Mouse (Mus musculus): ENCODE measurements around the gene Hoxc12. TPM values are rescaled to one million over a fixed set of nuclear protein-coding genes. Genes with fewer than 3 reads are reported as not detected.

Hoxc12 gene
- polyA plus RNA-seq, 1 experiment from 2014 or later, result 2.8 TPM

DNA sequence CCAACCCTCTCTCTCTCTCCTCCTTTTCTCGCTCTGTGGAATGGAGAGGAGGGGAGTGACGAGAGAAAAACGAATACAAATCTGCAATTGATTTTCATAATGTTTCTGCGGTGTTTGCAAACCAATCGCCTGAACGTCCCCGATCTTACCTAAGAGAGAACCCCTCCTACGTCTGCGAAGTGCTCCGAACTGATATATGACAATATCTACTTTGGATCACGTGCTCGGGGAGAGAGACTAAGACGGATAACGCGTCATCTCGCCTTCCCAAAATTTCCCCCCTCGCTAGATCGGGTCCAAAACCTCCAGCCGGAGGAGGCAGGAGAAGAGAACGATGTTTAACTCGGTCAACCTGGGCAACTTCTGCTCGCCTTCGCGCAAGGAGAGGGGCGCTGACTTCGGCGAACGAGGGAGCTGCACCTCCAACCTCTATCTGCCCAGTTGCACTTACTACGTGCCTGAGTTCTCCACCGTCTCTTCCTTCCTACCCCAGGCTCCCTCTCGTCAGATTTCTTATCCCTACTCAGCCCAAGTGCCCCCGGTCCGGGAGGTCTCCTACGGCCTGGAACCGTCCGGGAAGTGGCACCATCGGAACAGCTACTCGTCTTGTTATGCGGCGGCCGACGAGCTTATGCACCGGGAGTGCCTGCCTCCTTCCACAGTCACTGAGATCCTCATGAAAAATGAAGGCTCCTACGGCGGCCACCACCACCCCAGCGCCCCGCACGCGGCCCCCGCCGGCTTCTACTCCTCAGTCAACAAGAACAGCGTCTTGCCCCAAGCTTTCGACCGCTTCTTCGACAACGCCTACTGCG lies 17.8 kb downstream of the Hoxc12 start, which contains the start of gene Hoxc11:
TSS of gene Hoxc11 (plus strand) at position 236 of the 815 bp plus-strand sequence.
- ATAC-seq (ENCODE audit: insufficient number of reproducible peaks, insufficient read depth, low FRiP score, low TSS enrichment, low read depth), result no peak
- H3K4me2 ChIP-seq, result peak within 1 kb of the TSS; percentile 60
- WGBS, result under 1% methylated on average over 56 of the region's 57 CpGs
- H3K9ac ChIP-seq (replicated peaks), result peak within 1 kb of the TSS; percentile 81
- no peaks in the 10 kb centered on the region for H3K9me3 ChIP-seq
- peak within 1 kb of the TSS; percentile 89 for H3K27ac ChIP-seq
- H3K4me1 ChIP-seq (replicated peaks), result peaks cover 68% of the 10 kb centered on the region
- H3K27me3 ChIP-seq, result peaks cover 87% of the 10 kb centered on the region
- no peaks in the 10 kb centered on the region for H3K36me3 ChIP-seq
- H3K4me3 ChIP-seq (replicated peaks), result peak within 1 kb of the TSS; percentile 55

DNA sequence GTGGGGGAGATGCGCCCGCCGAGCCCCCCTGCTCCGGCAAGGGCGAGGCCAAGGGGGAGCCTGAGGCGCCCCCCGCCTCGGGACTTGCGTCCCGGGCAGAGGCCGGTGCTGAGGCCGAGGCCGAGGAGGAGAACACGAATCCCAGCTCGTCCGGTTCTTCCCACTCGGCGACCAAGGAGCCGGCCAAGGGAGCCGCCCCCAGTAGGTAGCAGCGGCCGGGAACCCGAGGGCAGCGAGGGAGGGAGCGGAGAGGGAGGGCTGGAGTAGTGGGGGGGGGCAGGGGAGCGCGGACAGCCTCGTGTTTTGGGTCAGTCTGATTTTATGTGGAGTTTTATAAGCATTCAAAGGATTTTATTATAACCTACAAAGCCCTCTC lies 18.4 kb downstream of the Hoxc12 start:
- H3K27me3 ChIP-seq, result peaks cover 87% of the 10 kb centered on the region
- H3K4me1 ChIP-seq (replicated peaks), result peaks cover 71% of the 10 kb centered on the region
- peak overlapping the region; percentile 81 for H3K9ac ChIP-seq (replicated peaks)
- H3K36me3 ChIP-seq, result no peaks in the 10 kb centered on the region
- WGBS, result under 1% methylated on average over 28 of the region's 28 CpGs
- peak overlapping the region; percentile 60 for H3K4me2 ChIP-seq
- ATAC-seq (ENCODE audit: insufficient number of reproducible peaks, insufficient read depth, low FRiP score, low TSS enrichment, low read depth), result no peak
- peak overlapping the region; percentile 89 for H3K27ac ChIP-seq
- H3K9me3 ChIP-seq, result no peaks in the 10 kb centered on the region
- H3K4me3 ChIP-seq (replicated peaks), result peak overlapping the region; percentile 55

DNA sequence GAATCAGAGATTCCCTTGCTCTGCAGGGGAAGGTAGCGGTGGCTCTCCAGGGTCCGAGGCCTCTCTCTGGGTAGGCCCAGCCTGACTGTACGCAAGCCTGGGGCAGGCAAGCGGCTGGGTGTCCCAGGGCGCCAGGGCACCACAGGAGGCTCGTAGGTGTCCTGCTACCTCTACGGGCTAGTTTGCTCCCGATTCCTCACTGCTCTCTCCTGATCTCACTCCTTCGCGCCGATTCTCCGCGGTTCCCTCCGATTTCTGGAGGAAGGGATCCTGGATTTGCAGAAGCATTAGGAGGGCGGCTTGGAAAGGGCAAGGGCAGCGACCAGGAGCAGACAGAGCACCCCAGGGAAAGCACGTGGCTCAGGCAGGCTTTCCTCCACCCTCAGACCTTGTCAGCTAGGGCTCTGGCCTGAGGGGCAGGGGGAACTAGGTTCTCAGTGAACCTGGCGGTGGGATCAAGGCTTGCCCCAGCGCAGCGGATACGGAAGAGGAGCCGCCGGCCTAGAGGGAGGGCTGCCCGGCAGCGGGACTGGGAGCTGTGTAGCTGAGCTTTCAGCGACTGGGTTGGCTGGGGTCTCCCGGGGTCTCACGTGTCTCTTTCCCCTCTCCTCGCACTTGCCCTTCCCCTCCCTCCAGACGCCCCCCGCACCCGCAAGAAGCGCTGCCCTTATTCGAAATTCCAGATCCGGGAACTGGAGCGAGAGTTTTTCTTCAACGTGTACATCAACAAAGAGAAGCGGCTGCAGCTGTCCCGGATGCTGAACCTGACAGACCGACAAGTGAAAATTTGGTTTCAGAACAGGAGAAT lies 19.5 kb downstream of the Hoxc12 start:
- 1% methylated on average over 40 of the region's 40 CpGs for WGBS
- Histone ChIP-seq H3K4me3 (replicated peaks) (peak overlapping the region; percentile 55), H3K27me3 (peaks cover 87% of the 10 kb centered on the region), H3K9me3 (no peaks in the 10 kb centered on the region), H3K4me1 (replicated peaks) (peaks cover 71% of the 10 kb centered on the region), H3K9ac (replicated peaks) (peak overlapping the region; percentile 81), H3K4me2 (peak overlapping the region; percentile 60), H3K27ac (peak overlapping the region; percentile 89), H3K36me3 (no peaks in the 10 kb centered on the region)
- no peak for ATAC-seq (ENCODE audit: insufficient number of reproducible peaks, insufficient read depth, low FRiP score, low TSS enrichment, low read depth)

DNA sequence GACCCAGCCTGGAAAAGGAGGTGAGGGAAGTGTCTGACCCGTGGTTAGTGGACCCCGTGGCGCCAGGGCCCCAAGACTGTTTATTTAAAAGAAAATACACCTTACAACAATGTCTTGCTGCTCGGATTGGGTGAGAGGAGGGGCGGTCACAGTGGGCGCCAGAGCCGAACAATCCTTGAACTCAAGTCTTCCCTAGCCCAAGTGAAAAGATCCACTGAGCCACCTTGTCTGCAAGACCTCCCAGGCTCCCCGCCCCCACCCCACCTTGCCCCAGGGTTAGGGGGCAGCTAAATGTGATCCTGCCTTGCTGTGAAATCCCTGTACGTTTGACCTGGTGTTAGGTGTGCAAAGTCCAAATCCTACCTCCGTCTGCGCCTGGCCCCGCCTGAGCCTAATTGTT lies 20.3 kb downstream of the Hoxc12 start:
- Histone ChIP-seq H3K4me2 (peak overlapping the region; percentile 60), H3K4me3 (replicated peaks) (peak overlapping the region; percentile 55), H3K27ac (peak overlapping the region; percentile 89), H3K36me3 (no peaks in the 10 kb centered on the region), H3K9me3 (no peaks in the 10 kb centered on the region), H3K9ac (replicated peaks) (peak overlapping the region; percentile 81), H3K27me3 (peaks cover 87% of the 10 kb centered on the region), H3K4me1 (replicated peaks) (peaks cover 74% of the 10 kb centered on the region)
- WGBS, result 2% methylated on average over 12 of the region's 12 CpGs
- no peak for ATAC-seq (ENCODE audit: insufficient number of reproducible peaks, insufficient read depth, low FRiP score, low TSS enrichment, low read depth)

DNA sequence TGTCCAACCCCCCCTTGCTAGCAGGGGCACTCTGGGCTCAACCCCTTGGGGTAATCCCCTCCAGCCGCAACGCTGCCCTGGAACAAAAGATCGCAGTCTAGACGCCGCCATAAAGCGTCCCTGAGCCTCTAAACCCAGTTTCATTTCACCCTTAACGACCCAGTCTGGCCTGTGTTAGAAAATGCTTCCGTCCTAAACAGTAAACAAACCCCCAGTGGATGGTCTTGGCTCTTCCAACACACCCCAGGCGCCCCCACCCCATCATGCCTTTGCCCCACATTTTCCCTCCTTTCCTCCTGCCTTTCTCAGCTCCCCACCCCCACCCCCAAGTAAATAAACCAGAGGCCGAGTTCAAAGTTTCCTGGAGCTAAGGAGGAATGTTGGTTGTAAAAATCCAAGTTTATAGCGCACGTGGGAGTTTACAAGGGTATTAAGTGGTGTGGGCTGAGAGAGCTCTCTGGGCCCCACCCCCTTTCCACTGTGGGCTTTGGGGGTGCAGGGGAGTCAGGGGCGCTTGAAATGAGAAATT lies 23.2 kb downstream of the Hoxc12 start:
- WGBS, result under 1% methylated on average over 13 of the region's 13 CpGs
- Histone ChIP-seq H3K9me3 (no peaks in the 10 kb centered on the region), H3K36me3 (no peaks in the 10 kb centered on the region), H3K27ac (peak overlapping the region; percentile 91), H3K4me3 (replicated peaks) (peak overlapping the region; percentile 26), H3K9ac (replicated peaks) (peak overlapping the region; percentile 48), H3K27me3 (peaks cover 81% of the 10 kb centered on the region), H3K4me1 (replicated peaks) (peaks cover 70% of the 10 kb centered on the region), H3K4me2 (peak overlapping the region; percentile 56)
- peak; percentile 74 for ATAC-seq (ENCODE audit: insufficient number of reproducible peaks, insufficient read depth, low FRiP score, low TSS enrichment, low read depth)

DNA sequence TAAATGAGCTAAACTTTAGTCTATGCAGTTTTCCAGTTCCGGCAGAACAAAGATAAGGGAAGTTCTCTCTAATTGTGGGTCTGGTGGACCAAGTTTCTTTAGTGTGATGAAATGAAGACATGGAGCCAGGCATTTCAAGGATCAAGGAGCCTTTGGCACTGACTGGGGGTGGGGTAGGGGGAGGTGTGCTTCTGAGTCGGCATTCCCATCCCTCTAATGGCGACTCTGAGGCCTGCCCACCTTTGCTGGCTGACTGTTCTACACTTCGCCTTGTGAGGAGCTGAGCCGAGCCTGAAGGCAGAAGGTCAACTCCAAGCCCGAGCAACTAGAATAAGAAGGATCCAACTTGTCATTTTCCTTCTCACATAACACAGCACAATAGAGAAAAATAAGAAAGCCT lies 25.2 kb downstream of the Hoxc12 start:
- peak overlapping the region; percentile 21 for H3K4me3 ChIP-seq (replicated peaks)
- H3K36me3 ChIP-seq, result no peaks in the 10 kb centered on the region
- no peaks in the 10 kb centered on the region for H3K9me3 ChIP-seq
- H3K27ac ChIP-seq, result peak overlapping the region; percentile 91
- 2% methylated on average over 6 of the region's 6 CpGs for WGBS
- H3K4me1 ChIP-seq (replicated peaks), result peaks cover 59% of the 10 kb centered on the region
- H3K27me3 ChIP-seq, result peaks cover 83% of the 10 kb centered on the region
- peak overlapping the region; percentile 56 for H3K4me2 ChIP-seq
- ATAC-seq (ENCODE audit: insufficient number of reproducible peaks, insufficient read depth, low FRiP score, low TSS enrichment, low read depth), result no peak
- peak overlapping the region; percentile 40 for H3K9ac ChIP-seq (replicated peaks)

DNA sequence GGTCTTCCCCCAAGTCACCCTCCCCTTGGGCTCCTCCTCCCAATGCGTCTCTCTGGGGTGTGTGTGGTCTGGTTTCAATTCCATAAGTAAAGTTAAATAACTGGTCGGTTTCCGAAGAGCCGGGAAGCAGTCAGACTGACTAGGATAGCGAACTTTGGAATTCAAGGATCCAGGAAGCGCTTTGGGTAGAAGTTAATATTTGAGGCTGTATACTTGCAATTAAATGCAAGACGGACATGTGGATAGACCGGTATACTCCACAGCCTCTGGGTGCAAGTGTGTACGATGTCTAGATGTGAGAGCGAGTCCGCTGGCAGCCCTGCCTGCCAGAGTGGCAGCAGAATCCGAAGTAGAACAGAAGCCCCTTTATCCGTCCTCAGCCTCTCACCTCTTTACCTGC lies 25.9 kb downstream of the Hoxc12 start:
- H3K4me2 ChIP-seq, result peak overlapping the region; percentile 61
- 1% methylated on average over 13 of the region's 13 CpGs for WGBS
- H3K27ac ChIP-seq, result peak overlapping the region; percentile 85
- no peak for ATAC-seq (ENCODE audit: insufficient number of reproducible peaks, insufficient read depth, low FRiP score, low TSS enrichment, low read depth)
- no peaks in the 10 kb centered on the region for H3K9me3 ChIP-seq
- peak overlapping the region; percentile 62 for H3K9ac ChIP-seq (replicated peaks)
- no peaks in the 10 kb centered on the region for H3K36me3 ChIP-seq
- peaks cover 83% of the 10 kb centered on the region for H3K27me3 ChIP-seq
- H3K4me3 ChIP-seq (replicated peaks), result peak overlapping the region; percentile 42
- H3K4me1 ChIP-seq (replicated peaks), result peaks cover 56% of the 10 kb centered on the region

DNA sequence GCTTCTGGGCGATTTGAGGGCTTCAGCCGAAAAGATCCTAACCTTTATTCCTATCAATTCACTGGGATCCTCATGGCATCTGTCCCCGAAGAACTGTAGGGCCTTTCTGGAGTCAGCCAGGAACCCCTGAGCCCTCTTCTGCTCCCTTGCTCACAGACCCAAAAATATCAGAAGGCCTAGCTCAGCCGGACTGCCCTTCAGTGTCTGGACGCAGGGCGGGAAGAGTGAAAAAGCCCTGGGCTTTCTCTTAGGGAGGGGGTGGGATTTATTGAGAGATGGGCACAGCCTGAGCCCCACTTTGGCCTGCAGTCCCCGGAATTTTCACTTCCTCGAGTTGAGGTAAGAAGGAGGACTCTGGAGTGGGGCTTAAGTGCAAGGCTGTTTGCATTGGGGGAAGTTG lies 26.7 kb downstream of the Hoxc12 start:
- Histone ChIP-seq H3K4me1 (replicated peaks) (peaks cover 49% of the 10 kb centered on the region), H3K4me3 (replicated peaks) (peak overlapping the region; percentile 42)

DNA sequence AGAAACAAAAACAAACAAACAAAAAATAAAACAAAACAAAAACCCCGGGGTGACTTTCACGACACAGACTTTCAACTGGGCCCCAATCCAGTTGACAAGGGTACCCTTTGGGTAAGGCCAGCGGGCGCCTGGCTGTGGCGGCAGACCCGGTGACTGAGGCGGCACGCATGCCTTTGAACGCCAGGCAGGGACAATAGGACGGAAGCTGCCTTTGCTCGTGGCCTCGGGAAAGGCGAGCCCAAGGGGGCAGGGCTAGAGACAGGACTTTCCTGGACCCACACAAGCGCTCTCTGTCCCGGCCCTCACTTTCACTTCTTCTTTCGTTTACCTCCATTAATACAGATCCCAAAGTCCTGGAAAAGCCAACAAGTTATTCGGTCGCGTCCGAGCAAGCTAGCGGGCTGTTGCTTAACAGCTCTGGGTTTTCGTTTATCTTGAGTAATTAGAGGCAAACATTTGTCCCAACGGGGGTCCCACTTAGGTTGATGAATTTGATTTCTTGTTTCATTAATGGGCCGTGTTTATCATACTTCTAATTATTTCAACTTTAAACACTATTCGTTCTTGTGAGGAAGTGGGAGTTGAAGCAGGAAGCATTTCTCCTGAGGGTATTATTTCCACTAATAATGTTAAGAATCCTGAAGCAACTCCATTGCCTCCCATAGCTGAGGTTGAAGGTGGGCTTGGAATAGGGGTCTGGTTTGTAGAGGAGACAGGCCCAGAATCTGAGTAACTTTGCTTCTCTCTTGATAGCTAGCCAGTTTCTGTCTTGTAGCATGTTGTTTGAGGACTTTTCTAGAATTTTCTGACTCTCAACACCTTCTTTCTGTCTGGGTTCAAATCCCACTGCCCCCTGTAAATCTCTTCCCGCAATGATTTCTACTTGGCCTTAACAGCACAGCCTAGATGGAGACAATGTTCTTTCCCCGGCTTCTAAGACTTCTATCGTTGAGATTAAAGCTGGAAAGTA lies 27.4 kb downstream of the Hoxc12 start:
- peak overlapping the region; percentile 61 for H3K4me2 ChIP-seq

More for the DNA sequence above, 26.7 kb downstream of the Hoxc12 start:
- no peaks in the 10 kb centered on the region for H3K9me3 ChIP-seq
- H3K9ac ChIP-seq (replicated peaks), result peak overlapping the region; percentile 62
- peaks cover 81% of the 10 kb centered on the region for H3K27me3 ChIP-seq
- H3K36me3 ChIP-seq, result no peaks in the 10 kb centered on the region
- 3% methylated on average over 8 of the region's 8 CpGs for WGBS
- peak overlapping the region; percentile 61 for H3K4me2 ChIP-seq
- no peak for ATAC-seq (ENCODE audit: insufficient number of reproducible peaks, insufficient read depth, low FRiP score, low TSS enrichment, low read depth)
- peak overlapping the region; percentile 85 for H3K27ac ChIP-seq

More for the DNA sequence above, 27.4 kb downstream of the Hoxc12 start:
- H3K27me3 ChIP-seq, result peaks cover 86% of the 10 kb centered on the region
- WGBS, result 1% methylated on average over 28 of the region's 28 CpGs
- no peaks in the 10 kb centered on the region for H3K36me3 ChIP-seq
- no peak for ATAC-seq (ENCODE audit: insufficient number of reproducible peaks, insufficient read depth, low FRiP score, low TSS enrichment, low read depth)
- H3K4me1 ChIP-seq (replicated peaks), result peaks cover 42% of the 10 kb centered on the region
- peak overlapping the region; percentile 62 for H3K9ac ChIP-seq (replicated peaks)
- H3K4me3 ChIP-seq (replicated peaks), result peak overlapping the region; percentile 42
- H3K27ac ChIP-seq, result peak overlapping the region; percentile 85
- H3K9me3 ChIP-seq, result no peaks in the 10 kb centered on the region

Data from limb, embryonic 12.5 days (tissue).